ENCODE assay signal across 9 mouse cellular contexts in the genomic region with DNA sequence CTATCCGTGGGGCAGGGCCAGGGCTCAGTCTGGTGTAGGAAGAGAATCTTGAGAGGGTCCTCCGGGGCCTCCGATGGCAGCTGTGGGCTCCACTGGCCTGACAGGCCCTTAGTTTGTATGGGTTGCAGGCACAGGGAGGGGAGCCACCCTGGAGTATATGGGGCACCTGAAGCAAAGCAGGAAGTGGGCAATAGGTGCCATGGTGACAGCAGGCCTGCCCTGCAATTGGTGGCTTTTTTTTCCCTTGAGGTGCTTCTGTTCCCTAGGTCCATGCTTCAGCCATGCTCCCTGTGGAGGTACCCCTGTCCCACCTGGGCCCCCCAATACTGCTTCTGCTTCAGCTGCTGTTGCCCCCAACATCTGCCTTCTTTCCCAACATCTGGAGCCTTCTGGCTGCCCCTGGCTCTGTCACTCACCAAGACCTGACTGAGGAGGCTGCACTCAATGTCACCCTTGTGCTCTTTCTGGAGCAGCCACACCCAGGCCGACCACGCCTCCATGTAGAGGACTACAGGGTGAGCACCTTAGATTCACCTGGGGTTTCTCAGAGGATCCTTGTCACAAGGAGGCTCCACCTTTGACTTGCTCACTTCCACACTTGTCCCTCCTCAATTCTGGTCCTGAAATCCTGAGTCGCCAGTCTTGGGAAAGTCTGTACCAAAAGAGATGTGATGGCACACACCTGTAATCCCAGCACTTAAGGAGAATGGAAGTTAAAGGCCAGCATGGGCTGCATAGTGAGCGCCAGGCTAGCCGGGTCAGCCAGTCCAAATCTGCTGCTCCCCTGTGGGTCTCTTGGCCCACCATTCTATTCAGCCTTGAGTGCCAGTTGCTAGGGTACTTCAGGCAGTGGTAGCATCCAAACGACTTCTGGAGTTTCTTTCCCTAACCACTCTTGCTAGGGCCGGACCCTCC. TPM values are rescaled to one million over a fixed set of nuclear protein-coding genes. Genes with fewer than 3 reads are reported as not detected.
DNase-seq lines count a peak whose midpoint lies in the region; ATAC-seq lines count a peak whose summit lies in the region.
"Had no signal": no experiment of that assay in that cellular context is flagged by ENCODE, and none has a peak within 500 bp of the region (broad histone marks: within the 10 kb centered on the region; RNA-seq: fewer than 3 reads in every experiment).

No protein-coding gene starts in this region.

- 0 out of 2 replicates have a peak, but pooled peaks have one; percentile 6 for ATAC-seq in hindbrain, embryonic 13.5 days (ENCODE audit: low FRiP score)
- ATAC-seq in activated CD4-positive, CD25-positive, alpha-beta regulatory T cell, adult 4 months, result peak; percentile 55
- no peak for ATAC-seq in limb, embryonic 15.5 days (ENCODE audit: insufficient number of reproducible peaks, low FRiP score, low TSS enrichment, low read depth)

- 82% methylated on average over 10 of the region's 10 CpGs for WGBS in hindbrain, embryonic 13.5 days
- WGBS in hindbrain, embryonic 10.5 days, result 80% methylated on average over 10 of the region's 10 CpGs
- 79% methylated on average over 10 of the region's 10 CpGs for WGBS in limb, embryonic 15.5 days

- no peak overlapping the region for H3K4me2 ChIP-seq in hindbrain, embryonic 13.5 days
- no peak overlapping the region for H3K4me2 ChIP-seq in limb, embryonic 15.5 days
- H3K4me2 ChIP-seq: midbrain, embryonic 12.5 days had no signal

- DNase-seq in cerebellum, adult 11-12 months, result peak; percentile 58
- no peak for DNase-seq in cerebellum, postnatal 36 days
- no peak for DNase-seq in hindbrain, embryonic 10.5 days (ENCODE audit: low spot score)
- DNase-seq in frontal cortex, postnatal 10 days (ENCODE audit: low spot score in 2 of 2), result no peak
- no peak for DNase-seq in right cerebral cortex, adult 2 months (ENCODE audit: low spot score in 2 of 2)

- H3K4me3 ChIP-seq in hindbrain, embryonic 13.5 days, result no peak overlapping the region
- no peak overlapping the region for H3K4me3 ChIP-seq in hindbrain, embryonic 10.5 days
- H3K4me3 ChIP-seq in limb, embryonic 15.5 days, result no peak overlapping the region
- H3K4me3 ChIP-seq: midbrain, embryonic 12.5 days had no signal

- H3K27me3 ChIP-seq in hindbrain, embryonic 13.5 days, result no peaks in the 10 kb centered on the region
- H3K27me3 ChIP-seq in hindbrain, embryonic 10.5 days (ENCODE audit: insufficient read depth, poor library complexity, severe bottlenecking), result no peaks in the 10 kb centered on the region
- no peaks in the 10 kb centered on the region for H3K27me3 ChIP-seq in limb, embryonic 15.5 days
- H3K27me3 ChIP-seq: midbrain, embryonic 12.5 days had no signal

- no peak overlapping the region for H3K27ac ChIP-seq in hindbrain, embryonic 13.5 days
- no peak overlapping the region for H3K27ac ChIP-seq in hindbrain, embryonic 10.5 days
- H3K27ac ChIP-seq in limb, embryonic 15.5 days, result peak overlapping the region; percentile 35; the same call in 1 of the 2 replicates
- H3K27ac ChIP-seq: midbrain, embryonic 12.5 days had no signal

- peaks cover 62% of the 10 kb centered on the region for H3K36me3 ChIP-seq in hindbrain, embryonic 13.5 days
- peaks cover 66% of the 10 kb centered on the region for H3K36me3 ChIP-seq in hindbrain, embryonic 10.5 days
- peaks cover 48% of the 10 kb centered on the region for H3K36me3 ChIP-seq in limb, embryonic 15.5 days

- H3K9ac ChIP-seq in hindbrain, embryonic 13.5 days, result no peak overlapping the region
- no peak overlapping the region for H3K9ac ChIP-seq in limb, embryonic 15.5 days
- H3K9ac ChIP-seq: midbrain, embryonic 12.5 days had no signal

- peaks cover 19% of the 10 kb centered on the region for H3K4me1 ChIP-seq in hindbrain, embryonic 13.5 days (replicated peaks)
- peaks cover 22% of the 10 kb centered on the region for H3K4me1 ChIP-seq in hindbrain, embryonic 10.5 days (replicated peaks)
- H3K4me1 ChIP-seq in limb, embryonic 15.5 days, result peaks cover 19% of the 10 kb centered on the region

- H3K9me3 ChIP-seq in hindbrain, embryonic 13.5 days, result no peaks in the 10 kb centered on the region
- H3K9me3 ChIP-seq in hindbrain, embryonic 10.5 days, result no peaks in the 10 kb centered on the region
- no peaks in the 10 kb centered on the region for H3K9me3 ChIP-seq in limb, embryonic 15.5 days
- H3K9me3 ChIP-seq: midbrain, embryonic 12.5 days had no signal

RNA-seq across cellular contexts. Expression of a gene that starts 0.7 kb away (rescaled TPM):
- 0.16 and 0.18 TPM in 2 replicates for polyA plus RNA-seq in hindbrain, embryonic 13.5 days (2015; fragmentation: Nextera tagmentation; extraction: Ambion mirVana)
- 0.10 and 0.24 TPM in 2 replicates for polyA plus RNA-seq in hindbrain, embryonic 10.5 days (2016; fragmentation: Nextera tagmentation; extraction: Ambion mirVana)
- polyA plus RNA-seq in activated CD4-positive, CD25-positive, alpha-beta regulatory T cell, adult 4 months (2017; shearing (Covaris generic)), result under 1 TPM; 0.11 to 0.12 TPM
- 0.18 and 0.20 TPM in 2 replicates for polyA plus RNA-seq in limb, embryonic 15.5 days (2015; fragmentation: Nextera tagmentation; extraction: Ambion mirVana)

RNA-seq across cellular contexts. Expression of a gene that starts 10.8 kb away (rescaled TPM):
- 2.5 and 2.9 TPM in 2 replicates for polyA plus RNA-seq in hindbrain, embryonic 13.5 days (2015; fragmentation: Nextera tagmentation; extraction: Ambion mirVana)
- polyA plus RNA-seq in hindbrain, embryonic 10.5 days (2016; fragmentation: Nextera tagmentation; extraction: Ambion mirVana), result 5.2 and 5.6 TPM in 2 replicates
- polyA plus RNA-seq in activated CD4-positive, CD25-positive, alpha-beta regulatory T cell, adult 4 months (2017; shearing (Covaris generic)), result 1 to 10 TPM; 1.8 to 2.1 TPM
- 8.9 and 9.4 TPM in 2 replicates for polyA plus RNA-seq in limb, embryonic 15.5 days (2015; fragmentation: Nextera tagmentation; extraction: Ambion mirVana)

RNA-seq across cellular contexts. Expression of a gene that starts 16.3 kb away (rescaled TPM):
- polyA plus RNA-seq in hindbrain, embryonic 13.5 days (2015; fragmentation: Nextera tagmentation; extraction: Ambion mirVana), result 57.3 TPM in 2 replicates
- 176 and 199 TPM in 2 replicates for polyA plus RNA-seq in hindbrain, embryonic 10.5 days (2016; fragmentation: Nextera tagmentation; extraction: Ambion mirVana)
- 10 to 100 TPM; 28.5 to 29.1 TPM for polyA plus RNA-seq in activated CD4-positive, CD25-positive, alpha-beta regulatory T cell, adult 4 months (2017; shearing (Covaris generic))
- 94.4 and 95.1 TPM in 2 replicates for polyA plus RNA-seq in limb, embryonic 15.5 days (2015; fragmentation: Nextera tagmentation; extraction: Ambion mirVana)

RNA-seq across cellular contexts. Expression of a gene that starts 29.5 kb away (rescaled TPM):
- polyA plus RNA-seq in hindbrain, embryonic 13.5 days (2015; fragmentation: Nextera tagmentation; extraction: Ambion mirVana), result 2.7 and 3.5 TPM in 2 replicates
- polyA plus RNA-seq in hindbrain, embryonic 10.5 days (2016; fragmentation: Nextera tagmentation; extraction: Ambion mirVana), result 3.9 and 6.4 TPM in 2 replicates
- 1 to 10 TPM; 1.3 to 1.6 TPM for polyA plus RNA-seq in activated CD4-positive, CD25-positive, alpha-beta regulatory T cell, adult 4 months (2017; shearing (Covaris generic))
- 3.0 and 3.5 TPM in 2 replicates for polyA plus RNA-seq in limb, embryonic 15.5 days (2015; fragmentation: Nextera tagmentation; extraction: Ambion mirVana)

RNA-seq across cellular contexts. Expression of a gene that starts 32.7 kb away (rescaled TPM):
- 100 and 102 TPM in 2 replicates for polyA plus RNA-seq in hindbrain, embryonic 13.5 days (2015; fragmentation: Nextera tagmentation; extraction: Ambion mirVana)
- polyA plus RNA-seq in hindbrain, embryonic 10.5 days (2016; fragmentation: Nextera tagmentation; extraction: Ambion mirVana), result 232 and 239 TPM in 2 replicates
- polyA plus RNA-seq in activated CD4-positive, CD25-positive, alpha-beta regulatory T cell, adult 4 months (2017; shearing (Covaris generic)), result 100 to 1,000 TPM; 464 to 670 TPM
- polyA plus RNA-seq in limb, embryonic 15.5 days (2015; fragmentation: Nextera tagmentation; extraction: Ambion mirVana), result 351 and 363 TPM in 2 replicates
